Mouse (Mus musculus) embryo, embryonic 11.5 days (tissue): ENCODE measurements around the gene Sdc4.

Experiments
- DNase-seq: peaks from one replicate; pipeline ENCODE4 v3.0.0-alpha.2; 2012; ENCODE audit warnings: low read depth, low spot score

Sdc4 gene

GRCm38 (mm10) chr2:164449341-164450042, 5.8 kb upstream of the Sdc4 start:
- DNase-seq = no peak

GRCm38 (mm10) chr2:164448921-164449320, 5.2 kb upstream of the Sdc4 start:
- DNase-seq = no peak

GRCm38 (mm10) chr2:164448140-164448539, 4.5 kb upstream of the Sdc4 start:
- no peak for DNase-seq

- DNase-seq = no peak
These were observed 2.4 kb upstream of the Sdc4 start for GRCm38 (mm10) chr2:164446086-164446469.

- no peak for DNase-seq
These were observed 1.9 kb upstream of the Sdc4 start for GRCm38 (mm10) chr2:164445399-164446085.

- DNase-seq = no peak
These were observed 1.0 kb upstream of the Sdc4 start for GRCm38 (mm10) chr2:164444701-164445100.

GRCm38 (mm10) chr2:164443051-164443437, 643 bp downstream of the Sdc4 start:
- peak; percentile 54 for DNase-seq

- no peak for DNase-seq
These were observed 1.2 kb downstream of the Sdc4 start for GRCm38 (mm10) chr2:164442315-164443050.

- DNase-seq = no peak
These were observed 2.0 kb downstream of the Sdc4 start for GRCm38 (mm10) chr2:164441731-164442130.

- no peak for DNase-seq
These were observed 2.5 kb downstream of the Sdc4 start for GRCm38 (mm10) chr2:164441155-164441554.

- DNase-seq = no peak
These were observed 3.4 kb downstream of the Sdc4 start for GRCm38 (mm10) chr2:164440314-164440713.

- no peak for DNase-seq
These were observed 4.7 kb downstream of the Sdc4 start for GRCm38 (mm10) chr2:164439001-164439421.

- no peak for DNase-seq
These were observed 5.4 kb downstream of the Sdc4 start for GRCm38 (mm10) chr2:164438257-164438656.

GRCm38 (mm10) chr2:164437710-164438109, 6.0 kb downstream of the Sdc4 start:
- DNase-seq = no peak

- DNase-seq = no peak
These were observed 6.7 kb downstream of the Sdc4 start for GRCm38 (mm10) chr2:164436961-164437360.

- DNase-seq = no peak
These were observed 7.3 kb downstream of the Sdc4 start for GRCm38 (mm10) chr2:164436215-164436913.

GRCm38 (mm10) chr2:164435216-164436090, 8.2 kb downstream of the Sdc4 start:
- DNase-seq = no peak

GRCm38 (mm10) chr2:164434681-164435080, 9.0 kb downstream of the Sdc4 start:
- no peak for DNase-seq

GRCm38 (mm10) chr2:164433278-164433895, 10.3 kb downstream of the Sdc4 start:
- DNase-seq = no peak

- no peak for DNase-seq
These were observed 11.0 kb downstream of the Sdc4 start for GRCm38 (mm10) chr2:164432541-164433191.
